Mouse (Mus musculus) MEL (cell line): ENCODE results near the gene Plxnd1. TPM values are rescaled to one million over a fixed set of nuclear protein-coding genes. Genes with fewer than 3 reads are reported as not detected.

Experiments used
- DNase-seq: peaks from one replicate; pipeline ENCODE4 v3.0.0; 2011; ENCODE audit warnings: low read depth, low spot score
- H3K27ac ChIP-seq: 2 replicates; pipeline ENCODE4 v1.5.1; 2012; ENCODE audit warnings: low read depth, mild to moderate bottlenecking, control low read depth, low read length, moderate library complexity; ENCODE audit not compliant: control insufficient read depth
- H3K27me3 ChIP-seq, 2 experiments: fragments of 150-350 bp in 1 of 2; sonication (generic) in 1 of 2; 2 replicates each; pipeline ENCODE4 v1.6.1; 2012; ENCODE audit warnings: low read length in 2 of 2, mild to moderate bottlenecking in 2 of 2, improper control_type of control experiment in 1 of 2, moderate library complexity in 1 of 2; ENCODE audit not compliant: insufficient read depth in 2 of 2, control insufficient read depth in 1 of 2
- H3K36me3 ChIP-seq, 2 experiments: 2 replicates each; pipeline ENCODE4 v1.6.1; 2012 to 2014; ENCODE audit warnings: low read length in 2 of 2, improper control_type of control experiment in 1 of 2, inconsistent platforms in 1 of 2, mild to moderate bottlenecking in 1 of 2; ENCODE audit not compliant: insufficient read depth in 2 of 2, control insufficient read depth in 1 of 2
- H3K4me1 ChIP-seq, 2 experiments: fragments of 150-350 bp in 1 of 2; sonication (generic) in 1 of 2; 2 replicates each; pipeline ENCODE4 v1.6.1; 2012; ENCODE audit warnings: low read length in 2 of 2, improper control_type of control experiment in 1 of 2, mild to moderate bottlenecking in 1 of 2; ENCODE audit not compliant: insufficient read depth in 2 of 2, control insufficient read depth in 1 of 2
- H3K4me3 ChIP-seq, 2 experiments: fragments of 150-350 bp in 1 of 2; sonication (generic) in 1 of 2; 2 replicates each; pipeline ENCODE4 v1.5.1; 2012; ENCODE audit warnings: low read depth in 2 of 2, low read length in 2 of 2, mild to moderate bottlenecking in 2 of 2, moderate library complexity in 2 of 2, control low read depth in 1 of 2, improper control_type of control experiment in 1 of 2; ENCODE audit not compliant: control insufficient read depth in 1 of 2, insufficient read depth in 1 of 2
- H3K79me2 ChIP-seq: 2 replicates; pipeline ENCODE4 v1.6.1; 2012; ENCODE audit warnings: mild to moderate bottlenecking, low read length, moderate library complexity; ENCODE audit not compliant: control insufficient read depth, poor library complexity, insufficient read depth
- H3K9ac ChIP-seq: 2 replicates; pipeline ENCODE4 v1.6.1; 2012; ENCODE audit warnings: low read depth, mild to moderate bottlenecking, control low read depth, low read length, moderate library complexity; ENCODE audit not compliant: control insufficient read depth, poor library complexity, severe bottlenecking
- H3K9me3 ChIP-seq: fragments of 150-350 bp; sonication (generic); replicated peaks from 2 replicates; pipeline ENCODE4 v1.6.1; 2012; ENCODE audit warnings: mild to moderate bottlenecking, low read length, improper control_type of control experiment, moderate library complexity; ENCODE audit not compliant: insufficient read depth
- BHLHE40 ChIP-seq: IDR thresholded peaks from 2 replicates; pipeline ENCODE4 v1.6.1; 2012; ENCODE audit warnings: low read depth, mild to moderate bottlenecking, inconsistent platforms, low read length, improper control_type of control experiment, borderline replicate concordance
- CHD1 ChIP-seq: IDR thresholded peaks from 2 replicates; pipeline ENCODE4 v1.6.1; 2012; ENCODE audit warnings: low read depth, mild to moderate bottlenecking, inconsistent platforms, low read length, improper control_type of control experiment
- CTCF ChIP-seq, 3 experiments: IDR thresholded peaks in 2 of 3; conservative IDR thresholded peaks in 1 of 3; 2 replicates each; pipeline ENCODE4 v1.5.1; 2011 to 2012; ENCODE audit warnings: low read length in 3 of 3, low read depth in 2 of 3, mild to moderate bottlenecking in 2 of 3, improper control_type of control experiment in 1 of 3, inconsistent platforms in 1 of 3, mixed read lengths in 1 of 3, moderate library complexity in 1 of 3; ENCODE audit not compliant: control insufficient read depth in 1 of 3, insufficient read depth in 1 of 3, poor library complexity in 1 of 3, severe bottlenecking in 1 of 3
- ELF1 ChIP-seq: IDR thresholded peaks from 2 replicates; pipeline ENCODE4 v1.6.1; 2014; ENCODE audit warnings: low read depth, mild to moderate bottlenecking, inconsistent platforms, low read length, improper control_type of control experiment, moderate library complexity
- EP300 ChIP-seq, 2 experiments: IDR thresholded peaks; 2 replicates each; pipeline ENCODE4 v1.6.1; 2011; ENCODE audit warnings: improper control_type of control experiment in 2 of 2, low read length in 2 of 2, low read depth in 1 of 2, mild to moderate bottlenecking in 1 of 2
- GATA1 ChIP-seq: IDR thresholded peaks from 2 replicates; pipeline ENCODE4 v1.6.1; 2011; ENCODE audit warnings: low read depth, low read length, improper control_type of control experiment
- JUND ChIP-seq: IDR thresholded peaks from 2 replicates; pipeline ENCODE4 v1.6.1; 2011; ENCODE audit warnings: low read depth, mild to moderate bottlenecking, improper control_type of control experiment, low read length
- MXI1 ChIP-seq: IDR thresholded peaks from 2 replicates; pipeline ENCODE4 v1.6.1; 2011; ENCODE audit warnings: mild to moderate bottlenecking, low read depth, low read length, improper control_type of control experiment
- MYB ChIP-seq: IDR thresholded peaks from 2 replicates; pipeline ENCODE4 v1.6.1; 2011; ENCODE audit warnings: mild to moderate bottlenecking, low read depth, low read length, improper control_type of control experiment
- POLR2A ChIP-seq, 2 experiments: IDR thresholded peaks; 2 replicates each; pipeline ENCODE4 v1.6.1; 2011 to 2012; ENCODE audit warnings: low read length in 2 of 2, mild to moderate bottlenecking in 2 of 2, control low read depth in 1 of 2, improper control_type of control experiment in 1 of 2, low read depth in 1 of 2, moderate library complexity in 1 of 2; ENCODE audit not compliant: control insufficient read depth in 1 of 2, insufficient read depth in 1 of 2, poor library complexity in 1 of 2
- POLR2AphosphoS2 ChIP-seq: IDR thresholded peaks from 2 replicates; pipeline ENCODE4 v1.6.1; 2011; ENCODE audit warnings: low read length, improper control_type of control experiment
- POLR2AphosphoS5 ChIP-seq: IDR thresholded peaks from 2 replicates; pipeline ENCODE4 v1.6.1; 2012; ENCODE audit warnings: low read depth, borderline replicate concordance, mild to moderate bottlenecking, inconsistent platforms, low read length, moderate library complexity, mixed read lengths
- RCOR1 ChIP-seq: IDR thresholded peaks from 2 replicates; pipeline ENCODE4 v1.6.1; 2012; ENCODE audit warnings: low read depth, mild to moderate bottlenecking, inconsistent platforms, low read length, improper control_type of control experiment
- UBTF ChIP-seq: IDR thresholded peaks from 2 replicates; pipeline ENCODE4 v1.6.1; 2012; ENCODE audit warnings: low read depth, mild to moderate bottlenecking, inconsistent platforms, low read length, improper control_type of control experiment, moderate library complexity, borderline replicate concordance; ENCODE audit not compliant: insufficient read depth
- ZC3H11A ChIP-seq: IDR thresholded peaks from 2 replicates; pipeline ENCODE4 v1.6.1; 2012; ENCODE audit warnings: low read depth, mild to moderate bottlenecking, inconsistent platforms, low read length, improper control_type of control experiment
- ZMIZ1 ChIP-seq: IDR thresholded peaks from 2 replicates; pipeline ENCODE4 v1.6.1; 2012; ENCODE audit warnings: low read depth, mild to moderate bottlenecking, inconsistent platforms, low read length, improper control_type of control experiment, moderate library complexity
- polyA plus RNA-seq, 2 experiments: library from polyadenylated mRNA; stranded (reverse) in 1 of 2; unstranded in 1 of 2; fragments of >175 nt in 1 of 2; fragments of >200 nt in 1 of 2; gene quantifications; 2 replicates each; pipeline versions ENCODE4 v1.2.1 to v1.2.4; 2012; ENCODE audit warnings: low replicate concordance in 2 of 2, low read depth in 1 of 2; ENCODE audit not compliant: insufficient read length in 2 of 2, insufficient read depth in 1 of 2, missing spikeins in 1 of 2
- total RNA-seq: library from RNA; depleted of rRNA; stranded (reverse); fragments of 300-350 nt; gene quantifications from 2 replicates; pipeline ENCODE4 v1.2.3, GENCODE M21; 2012

Gene Plxnd1
- total and polyA plus RNA-seq, 3 experiments: 4.8 to 19.2 TPM; not detected in 1

GRCm38 (mm10) chr6:115978596-115978995 lies 16.2 kb downstream of the Plxnd1 start:
- H3K79me2 ChIP-seq: no peaks in the 10 kb centered on the region
- TF ChIP-seq CTCF (IDR thresholded peaks at IDR 0.05 in 2 of 3, conservative IDR thresholded peaks at IDR 0.05 in 1 of 3; ENCODE audit: control insufficient read depth in 1 of 3, insufficient read depth in 1 of 3, low read depth in 2 of 3, low read length in 3 of 3, poor library complexity in 1 of 3, severe bottlenecking in 1 of 3) (peak; percentile 40 to 52 (median 50)), ZMIZ1 (no peak)
- H3K27me3 ChIP-seq: no peaks in the 10 kb centered on the region
- H3K9ac ChIP-seq: no peak overlapping the region
- H3K4me3 ChIP-seq: no peak overlapping the region
- no peak overlapping the region for H3K27ac ChIP-seq
- H3K36me3 ChIP-seq: no peaks in the 10 kb centered on the region
- DNase-seq: peak; percentile 20
- no peaks in the 10 kb centered on the region for H3K9me3 ChIP-seq
- H3K4me1 ChIP-seq: no peaks in the 10 kb centered on the region

GRCm38 (mm10) chr6:115977810-115978209 lies 17.0 kb downstream of the Plxnd1 start:
- H3K27me3 ChIP-seq: no peaks in the 10 kb centered on the region
- H3K9ac ChIP-seq: no peak overlapping the region
- no peak for DNase-seq
- no peaks in the 10 kb centered on the region for H3K9me3 ChIP-seq
- H3K4me1 ChIP-seq: no peaks in the 10 kb centered on the region
- TF ChIP-seq MYB (no peak), UBTF (no peak), ZC3H11A (no peak), POLR2A (IDR thresholded peaks at IDR 0.05; ENCODE audit: control insufficient read depth in 1 of 2, insufficient read depth in 1 of 2, low read depth in 1 of 2, low read length in 2 of 2, poor library complexity in 1 of 2) (no peak), BHLHE40 (no peak), MXI1 (no peak), GATA1 (no peak), POLR2AphosphoS5 (no peak), EP300 (IDR thresholded peaks at IDR 0.05; ENCODE audit: low read depth in 1 of 2, low read length in 2 of 2) (no peak)
- no peaks in the 10 kb centered on the region for H3K79me2 ChIP-seq
- no peaks in the 10 kb centered on the region for H3K36me3 ChIP-seq
- H3K4me3 ChIP-seq: no peak overlapping the region
- no peak overlapping the region for H3K27ac ChIP-seq

DNA sequence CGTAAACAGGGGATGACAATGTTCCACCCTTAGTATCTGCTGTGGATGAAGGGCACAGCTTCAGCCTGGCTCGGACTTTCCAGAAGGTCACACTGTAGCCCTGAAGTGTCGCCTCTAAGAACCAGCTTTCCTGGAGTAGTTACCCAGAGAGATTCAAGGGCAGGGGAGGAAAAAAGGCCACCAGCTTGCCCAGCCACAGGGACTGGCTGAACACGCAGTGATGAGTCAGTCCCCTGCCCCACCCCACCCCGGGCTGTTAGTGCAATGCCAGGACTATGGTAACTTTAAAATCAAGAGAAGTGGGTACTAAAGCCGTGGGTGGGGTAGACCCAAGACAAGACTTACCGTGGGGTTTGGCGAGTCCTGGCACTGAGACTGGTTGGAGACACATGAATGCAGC lies 19.2 kb downstream of the Plxnd1 start:
- Histone ChIP-seq H3K36me3 (no peaks in the 10 kb centered on the region), H3K27ac (no peak overlapping the region), H3K4me3 (no peak overlapping the region), H3K9ac (no peak overlapping the region), H3K9me3 (no peaks in the 10 kb centered on the region), H3K4me1 (no peaks in the 10 kb centered on the region), H3K79me2 (no peaks in the 10 kb centered on the region), H3K27me3 (no peaks in the 10 kb centered on the region)
- no peak for DNase-seq
- TF ChIP-seq RCOR1 (no peak), MYB (no peak), CHD1 (no peak), POLR2AphosphoS2 (no peak), JUND (no peak), CTCF (IDR thresholded peaks at IDR 0.05 in 2 of 3, conservative IDR thresholded peaks at IDR 0.05 in 1 of 3; ENCODE audit: control insufficient read depth in 1 of 3, insufficient read depth in 1 of 3, low read depth in 2 of 3, low read length in 3 of 3, poor library complexity in 1 of 3, severe bottlenecking in 1 of 3) (no peak), POLR2AphosphoS5 (no peak), ELF1 (no peak), ZC3H11A (no peak)
